Mouse (Mus musculus): ENCODE measurements around the gene Spsb2.
A peak's percentile ranks its signal among the peaks of the same experiment; 100 is the strongest.
"Not testable (repeated sequence)": the region's sequence is repeated elsewhere in the genome, so short reads cannot be mapped to it uniquely, and the experiment has no call there.

Gene Spsb2

DNA sequence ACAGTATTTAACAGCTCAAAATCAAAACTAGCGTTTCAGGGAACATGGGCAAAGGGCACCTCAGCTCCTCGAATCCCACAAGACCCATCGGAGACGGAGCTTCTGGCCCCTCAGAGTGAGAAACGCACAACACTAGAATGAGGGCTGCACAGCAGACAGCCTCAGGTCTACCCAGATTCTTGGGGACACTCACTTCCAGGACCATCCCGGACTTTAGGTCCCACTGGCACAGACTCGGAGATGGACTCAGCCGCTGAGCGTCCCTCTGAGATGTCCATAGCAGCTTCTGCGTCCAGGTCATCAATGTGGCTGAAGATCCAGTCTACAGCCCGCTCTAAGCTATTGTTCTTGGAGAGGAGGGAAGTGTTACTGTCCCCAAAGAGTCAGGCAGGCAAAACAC is 8.7 kb downstream of the Spsb2 start:
- no peak for DNase-seq (ENCODE audit: low spot score in 2 of 2)

DNA sequence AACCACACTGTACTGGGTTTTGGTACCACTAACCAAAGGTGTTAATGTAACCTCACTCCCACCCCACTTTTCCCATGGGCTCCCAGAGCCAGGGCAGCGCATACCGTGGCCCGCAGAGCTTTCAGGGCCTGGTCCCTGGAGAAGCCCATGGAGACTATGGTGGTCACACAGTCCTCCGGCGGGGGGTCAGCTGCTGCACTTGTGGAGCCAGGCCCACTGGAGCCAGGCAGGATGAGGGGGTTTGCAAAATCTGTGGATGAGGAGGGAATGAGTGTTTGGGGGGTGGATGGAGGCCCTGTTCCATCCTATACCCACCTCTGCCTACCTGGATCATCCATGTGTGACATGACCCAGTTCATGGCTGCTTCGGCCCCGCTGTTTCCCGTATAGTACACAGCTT is 9.1 kb downstream of the Spsb2 start:
- DNase-seq (ENCODE audit: low spot score in 2 of 2): no peak

- DNase-seq (ENCODE audit: low spot score in 2 of 2): no peak
These were observed 9.5 kb downstream of the Spsb2 start for GRCm38 (mm10) chr6:124817971-124818370.

DNA sequence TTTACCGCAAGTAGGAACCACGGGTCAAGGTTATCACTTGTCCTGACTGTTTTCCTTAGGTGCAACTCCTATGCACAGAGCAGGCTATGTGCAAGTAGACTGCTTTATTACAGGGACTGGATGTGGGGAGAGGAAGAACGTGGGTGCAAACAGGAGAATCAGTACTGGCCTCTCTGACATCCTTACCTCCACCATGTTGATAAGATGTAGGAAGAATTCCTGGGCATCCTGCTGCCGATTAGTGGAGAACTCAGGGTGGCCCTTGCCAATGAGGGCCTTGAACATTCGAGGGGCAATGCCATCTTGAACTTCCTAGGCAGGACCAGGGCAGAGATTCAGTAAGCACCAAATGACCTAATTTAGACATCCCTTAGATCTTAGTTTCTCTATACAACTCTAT is 12.4 kb downstream of the Spsb2 start:
- no peak for DNase-seq (ENCODE audit: low spot score in 2 of 2)

DNA sequence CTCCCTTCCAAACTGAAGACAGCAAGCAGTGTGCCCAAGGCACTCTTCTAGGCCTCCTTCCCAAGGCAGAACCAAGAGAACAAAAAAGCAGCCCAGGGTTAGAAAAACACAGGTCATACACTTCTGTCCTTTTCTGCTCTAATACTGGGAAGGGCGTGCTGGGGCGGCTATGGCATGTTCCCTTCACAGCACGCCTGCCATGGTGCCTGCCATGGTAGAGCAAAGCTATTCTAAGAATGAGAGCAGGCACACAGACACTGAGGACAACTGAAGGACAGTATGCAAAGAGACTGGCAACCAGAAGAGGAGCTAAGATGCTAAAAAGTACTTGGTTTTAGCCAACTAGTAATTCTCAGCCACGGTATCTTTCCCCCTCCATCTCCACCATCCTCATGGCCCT is 13.6 kb downstream of the Spsb2 start:
- no peak for DNase-seq (ENCODE audit: low spot score in 2 of 2)

DNA sequence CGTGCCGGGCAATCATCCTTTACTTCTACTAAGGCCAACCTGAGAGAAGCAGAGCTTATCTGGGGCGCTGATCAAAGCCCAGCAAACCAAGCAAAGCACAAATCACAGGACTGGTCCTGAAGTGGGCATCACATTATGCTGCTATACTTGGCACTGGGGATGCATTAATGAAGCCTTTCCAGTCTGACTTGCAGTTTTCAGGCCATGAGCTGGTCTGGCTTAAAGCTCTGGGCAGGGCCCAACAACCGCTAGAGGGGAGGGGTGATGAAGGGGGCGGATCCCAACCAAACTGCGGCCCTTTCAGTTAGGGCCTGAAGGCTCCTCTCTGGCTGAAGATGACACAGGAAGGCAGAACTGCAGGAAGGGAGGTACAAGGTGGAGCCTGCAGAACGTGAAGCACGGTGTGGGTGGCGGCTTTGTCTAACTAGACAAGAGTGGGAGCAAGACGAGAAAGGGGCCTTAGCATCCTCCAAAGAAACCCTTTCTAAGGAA is 19.7 kb downstream of the Spsb2 start:
- DNase-seq (ENCODE audit: low spot score in 2 of 2): peak in 1 of 2 experiments; percentile 60

GRCm38 (mm10) chr6:124828868-124829798 is 20.7 kb downstream of the Spsb2 start, which contains the start of the genes Usp5 and Cdca3:
Usp5 (minus strand) TSS chr6:124829484.
Cdca3 (plus strand) TSS chr6:124829547.
- peak; percentile 98 to 99 for DNase-seq (ENCODE audit: low spot score in 2 of 2)

DNA sequence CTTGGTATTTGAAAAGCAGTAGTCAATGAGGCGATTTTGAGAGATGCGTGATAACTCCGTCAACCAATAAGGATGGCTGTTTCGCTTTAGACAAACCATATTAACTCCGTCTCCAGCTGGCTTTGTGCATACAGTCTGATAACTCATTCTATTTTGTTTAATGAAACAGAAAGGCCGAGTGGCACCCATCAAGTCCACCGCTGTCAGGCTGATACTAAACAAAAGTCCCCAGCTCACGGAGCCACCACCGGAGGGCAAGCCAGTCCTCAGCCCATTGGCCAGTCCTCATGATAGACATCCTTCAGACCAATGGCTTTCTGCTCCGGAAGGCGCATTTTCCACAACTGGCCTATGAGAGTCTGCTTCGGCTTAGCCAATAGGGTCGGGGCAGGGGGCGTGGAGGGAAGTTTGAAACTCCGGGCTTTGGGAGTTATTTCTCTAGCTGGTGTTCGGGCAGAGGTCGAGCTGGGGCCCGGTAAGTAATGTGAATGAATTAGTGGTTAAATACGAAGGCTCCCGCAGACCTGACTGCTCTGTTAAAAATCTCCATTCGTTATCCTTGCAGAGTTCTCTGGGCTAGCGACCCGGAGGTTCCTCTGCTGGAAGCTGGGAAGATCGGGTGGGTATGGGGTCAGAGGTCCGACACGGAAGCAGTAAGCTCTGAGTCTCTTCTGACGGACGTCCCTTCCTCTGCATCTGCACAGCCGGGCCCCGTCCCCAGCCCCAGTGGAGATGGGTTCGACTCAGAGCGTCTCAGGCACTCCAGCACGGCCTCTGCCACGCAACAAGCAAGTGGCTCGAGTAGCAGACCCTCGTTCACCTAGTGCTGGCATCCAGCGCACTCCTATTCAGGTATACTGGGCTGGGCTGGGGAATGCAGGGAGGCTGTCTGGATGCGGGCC is 21.6 kb downstream of the Spsb2 start:
- peak; percentile 88 to 91 for DNase-seq (ENCODE audit: low spot score in 2 of 2)

GRCm38 (mm10) chr6:124831199-124831598 is 22.7 kb downstream of the Spsb2 start:
- DNase-seq (ENCODE audit: low spot score in 2 of 2): not testable (repeated sequence)

GRCm38 (mm10) chr6:124831649-124832048 is 23.2 kb downstream of the Spsb2 start:
- no peak for DNase-seq (ENCODE audit: low spot score in 2 of 2)

DNA sequence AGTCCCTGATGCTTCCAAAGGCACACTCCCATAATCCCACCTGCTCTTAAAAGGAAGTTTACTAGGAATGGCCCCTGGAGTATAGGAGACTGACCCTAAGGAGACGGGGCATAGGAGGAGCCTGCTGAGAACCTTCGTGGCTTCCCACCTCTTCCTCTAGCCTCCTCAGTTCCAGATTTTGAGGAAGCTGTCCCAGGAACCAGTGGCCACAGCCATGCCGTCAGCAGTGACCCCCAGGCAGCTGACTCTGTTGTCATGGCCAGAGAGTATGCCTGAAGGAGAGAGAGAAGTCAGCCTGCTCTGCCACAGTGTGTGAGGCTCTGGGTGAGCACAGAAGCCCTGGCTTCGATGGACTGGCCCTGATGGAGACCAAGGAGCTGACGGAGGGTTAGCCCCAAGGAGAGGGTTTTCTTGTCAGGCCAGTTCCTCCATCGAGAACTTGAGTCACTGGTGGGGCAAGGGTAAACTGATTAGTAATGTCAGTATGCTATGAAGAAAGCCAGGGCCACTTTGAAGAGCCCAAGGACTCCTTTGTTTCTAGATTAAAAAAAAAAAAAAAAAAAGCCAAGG is 26.1 kb downstream of the Spsb2 start:
- DNase-seq (ENCODE audit: low spot score in 2 of 2): no peak

DNA sequence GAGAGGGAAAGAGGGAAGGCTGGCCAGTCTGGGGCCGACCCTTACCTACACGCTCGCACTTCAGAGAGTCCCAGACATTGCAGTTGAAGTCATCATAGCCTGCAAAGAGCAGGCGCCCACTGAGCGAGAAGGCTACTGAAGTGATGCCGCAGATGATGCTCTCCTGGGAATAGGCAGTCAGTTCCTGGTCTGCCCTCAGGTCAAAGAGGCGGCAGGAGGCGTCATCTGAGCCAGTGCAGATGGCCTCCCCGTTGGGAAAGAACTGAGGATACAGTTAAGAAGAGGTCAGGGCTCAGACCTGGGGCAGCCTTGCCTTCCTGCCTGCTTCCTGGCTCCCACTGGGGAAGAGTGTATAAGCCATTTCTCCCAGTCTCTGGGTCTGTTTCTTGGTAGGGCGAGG is 27.1 kb downstream of the Spsb2 start:
- DNase-seq (ENCODE audit: low spot score in 2 of 2): no peak

GRCm38 (mm10) chr6:124836411-124836810 is 27.9 kb downstream of the Spsb2 start:
- no peak for DNase-seq (ENCODE audit: low spot score in 2 of 2)

DNA sequence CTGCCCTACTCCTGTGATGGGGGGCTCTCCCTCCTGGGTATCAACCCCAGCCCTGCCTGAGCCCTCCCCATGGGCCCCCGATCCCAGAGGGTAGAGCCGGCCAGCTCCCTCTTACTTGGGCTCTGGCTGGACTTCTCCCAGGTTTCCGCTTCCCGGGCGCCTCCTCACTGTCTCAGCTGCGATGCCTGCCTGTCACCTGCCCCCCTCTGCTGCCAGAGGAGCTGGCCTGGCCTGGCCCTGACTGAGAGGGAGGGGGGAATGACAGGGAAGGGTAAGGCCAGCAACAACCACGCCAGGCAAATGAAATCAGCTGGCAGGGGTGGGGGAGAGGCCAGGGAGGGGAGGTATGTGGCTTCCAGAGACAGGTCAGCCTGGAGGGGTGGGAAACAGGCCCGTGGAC is 31.3 kb downstream of the Spsb2 start:
- no peak for DNase-seq (ENCODE audit: low spot score in 2 of 2)

DNA sequence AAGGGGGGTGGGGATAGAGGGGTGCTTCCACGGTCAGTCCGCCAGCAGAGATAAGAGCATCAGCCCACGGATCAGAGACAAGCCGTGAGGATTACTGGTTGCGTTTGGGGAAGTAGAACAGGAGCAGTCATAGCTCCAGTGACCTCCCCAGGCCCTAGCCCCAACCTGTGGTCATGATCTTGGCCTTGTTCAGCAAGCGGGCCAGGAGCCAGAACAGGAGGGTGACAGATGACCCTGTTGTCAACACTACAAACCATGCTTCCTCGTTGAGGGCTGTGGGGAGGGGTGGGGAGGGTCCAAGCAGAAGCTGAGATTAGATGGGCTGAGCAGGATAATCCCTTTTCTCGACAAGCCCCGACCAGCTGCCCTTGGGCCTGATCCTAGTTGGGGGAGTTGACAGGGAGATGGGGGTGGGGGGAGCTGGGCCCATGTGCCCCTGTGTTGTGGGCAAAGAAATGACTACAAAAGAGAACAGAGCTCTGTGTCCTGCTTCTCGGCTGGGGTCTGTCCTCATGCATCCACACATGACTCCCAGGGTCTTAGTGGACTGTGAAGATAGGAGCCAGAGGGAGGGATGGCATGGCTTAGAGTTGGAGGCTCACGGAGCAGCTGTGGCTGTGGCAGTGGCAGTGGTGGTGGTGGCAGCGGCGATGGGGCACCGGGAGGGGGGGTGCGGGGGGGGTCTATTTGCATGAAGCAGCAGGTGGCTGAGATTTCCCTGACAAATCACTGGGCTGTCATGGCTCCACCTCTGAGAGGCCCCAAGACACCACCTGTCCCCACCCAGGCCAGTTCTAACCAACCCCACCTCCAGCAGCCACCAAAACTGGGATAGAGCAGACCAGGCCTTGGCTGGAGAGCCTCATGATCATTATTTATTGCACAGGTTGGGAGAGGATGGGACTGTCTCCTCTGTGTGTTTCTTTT is 32.0 kb downstream of the Spsb2 start, which contains the start of gene Gnb3:
Gnb3 (minus strand) TSS at position 35 of the 927 bp plus-strand sequence.
- no peak for DNase-seq (ENCODE audit: low spot score in 2 of 2)

DNA sequence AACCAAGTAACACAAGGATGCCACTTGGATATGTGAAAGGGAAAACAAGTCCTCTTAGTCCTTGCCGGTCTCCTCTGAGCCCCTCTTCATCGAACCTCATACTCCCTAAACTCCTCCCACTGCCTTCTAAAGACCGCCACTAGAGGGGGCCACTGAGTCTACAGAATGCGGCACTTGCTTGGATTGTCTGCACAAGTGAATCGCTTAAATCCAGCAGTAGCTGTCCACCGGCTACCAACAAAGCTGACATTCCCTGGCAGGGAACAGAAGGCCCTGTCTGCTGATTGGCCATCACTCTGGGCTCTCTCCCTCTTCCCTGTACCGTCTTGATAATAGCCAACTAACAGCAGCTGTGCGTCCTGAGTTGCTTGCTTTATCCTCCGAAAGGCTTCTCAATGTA is 38.8 kb downstream of the Spsb2 start:
- peak; percentile 83 to 91 for DNase-seq (ENCODE audit: low spot score in 2 of 2)

DNA sequence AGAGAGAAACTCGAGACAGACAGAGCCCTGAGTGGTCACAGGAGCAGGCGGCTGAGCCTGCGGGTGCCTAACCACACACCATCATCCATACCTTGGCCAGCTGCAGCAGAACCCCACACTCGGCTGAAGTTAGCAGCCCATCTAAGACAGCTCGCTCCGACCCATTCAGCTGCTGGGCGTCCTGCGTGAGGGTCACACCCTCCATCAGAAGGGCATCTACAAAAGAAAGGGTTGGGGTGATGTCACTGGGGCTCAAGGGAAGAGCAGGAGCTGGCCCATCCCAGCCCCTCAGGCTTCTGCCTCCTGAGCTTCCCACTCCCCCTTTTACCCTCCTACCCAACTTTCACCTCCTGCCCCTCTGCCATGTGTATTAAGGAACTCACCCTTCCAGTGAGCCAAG is 42.1 kb downstream of the Spsb2 start:
- no peak for DNase-seq (ENCODE audit: low spot score in 2 of 2)

DNA sequence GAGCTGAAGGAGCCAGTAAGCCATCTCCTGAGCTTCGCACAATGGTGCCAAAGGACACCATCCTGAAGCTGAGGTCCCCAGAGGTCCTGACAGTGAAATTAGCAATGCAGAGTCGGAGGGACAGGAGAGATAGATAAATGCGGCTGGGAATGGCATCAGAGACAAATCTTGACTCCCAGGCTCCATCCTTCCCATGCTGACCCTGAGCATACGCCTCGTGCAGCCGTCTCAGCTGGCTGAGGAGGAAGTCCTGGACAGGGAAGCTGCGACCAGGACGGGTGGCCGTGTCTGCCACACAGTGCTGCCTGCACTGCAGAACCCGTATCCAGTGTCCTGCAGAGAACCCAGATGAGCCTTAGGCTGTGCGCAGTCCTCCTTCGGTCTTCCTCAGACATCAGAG is 46.2 kb downstream of the Spsb2 start:
- DNase-seq (ENCODE audit: low spot score in 2 of 2): no peak

- DNase-seq (ENCODE audit: low spot score in 2 of 2): no peak
These were observed 47.9 kb downstream of the Spsb2 start for GRCm38 (mm10) chr6:124856321-124856720.

DNA sequence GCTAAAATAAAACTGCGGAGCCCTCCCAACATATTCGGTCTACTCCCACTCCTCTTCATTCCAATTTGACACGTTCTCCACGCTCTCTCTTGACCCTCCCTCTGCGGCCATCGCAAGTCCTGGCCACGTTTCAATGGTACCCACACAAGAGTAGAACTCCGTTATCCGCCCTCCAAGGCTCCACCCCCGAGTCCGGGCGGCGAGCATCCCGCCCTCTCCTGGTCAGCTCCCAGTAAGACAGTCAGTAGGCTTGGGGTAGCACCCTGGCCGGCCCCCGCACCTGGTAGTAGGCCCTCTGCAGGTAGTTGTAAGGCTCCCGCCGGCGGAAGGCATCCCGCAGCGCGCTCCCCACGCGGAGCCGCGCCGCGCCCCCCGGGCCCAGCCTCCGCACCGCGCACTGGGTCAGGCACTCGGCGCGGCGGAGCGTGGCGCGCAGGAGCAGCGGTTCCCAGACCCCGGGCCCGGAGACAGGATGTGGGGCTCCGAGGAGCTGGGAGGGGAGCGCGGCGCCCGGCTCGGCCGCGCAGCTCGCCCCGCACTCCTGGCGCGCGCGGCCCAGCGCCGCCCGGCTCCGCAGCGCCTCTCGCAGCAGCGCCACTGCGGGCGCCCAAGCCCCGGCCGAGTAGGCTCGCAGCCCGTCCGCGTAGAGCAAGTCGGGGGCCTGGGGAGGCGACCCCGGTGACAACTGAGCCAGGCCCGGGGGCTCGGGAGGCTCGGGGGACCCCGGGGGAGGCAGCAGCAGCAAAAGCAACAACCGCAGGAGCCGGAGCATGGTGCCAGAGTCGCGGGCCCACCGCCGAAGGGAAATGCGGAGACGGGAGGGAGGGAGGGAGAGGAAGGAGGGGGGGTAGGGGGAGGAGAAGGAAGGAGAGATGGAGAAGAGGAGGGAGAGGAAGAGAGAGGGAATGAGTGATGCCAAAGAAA is 48.7 kb downstream of the Spsb2 start, which contains the start of gene P3h3:
P3h3 (minus strand) TSS at position 837 of the 924 bp plus-strand sequence.
- peak; percentile 83 to 89 for DNase-seq (ENCODE audit: low spot score in 2 of 2)

All from urinary bladder, postnatal 4 days (tissue).